Mouse (Mus musculus) cerebellum, postnatal 25 days (tissue): ENCODE measurements at regions not wholly inside any gene's neighbourhood (a gene's known extent, or its start where the extent isn't known, plus 50 kb on each side); places are given as distances from the start of the nearest gene placed in this dataset.

ENCODE experiments used
- DNase-seq, 2 experiments: peaks; one replicate each; pipeline ENCODE4 v3.0.0; 2021; ENCODE audit warnings: mixed read lengths in 2 of 2

GRCm38 (mm10) chr2:56083226-56083625 is 647.5 kb downstream of the Kcnj3 start:
- DNase-seq = no peak

DNA sequence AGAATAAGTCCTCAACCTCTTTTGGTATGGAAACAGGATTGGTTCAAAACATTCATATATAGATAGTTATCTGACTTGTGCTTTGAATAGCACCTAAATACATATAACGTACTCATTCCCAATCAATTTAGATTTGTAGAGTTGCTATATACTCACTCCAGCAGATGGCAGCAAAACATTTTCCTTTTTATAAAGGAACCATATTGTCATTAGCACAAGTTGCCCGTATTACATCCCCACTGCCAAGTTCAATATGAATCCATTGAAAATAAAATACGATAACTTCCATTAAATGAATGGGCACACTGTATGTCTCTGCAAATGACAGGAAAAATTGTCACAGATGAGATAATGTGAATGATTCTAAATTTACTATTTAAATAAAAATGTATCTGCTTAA is 673.8 kb downstream of the Kcnj3 start:
- DNase-seq = no peak

DNA sequence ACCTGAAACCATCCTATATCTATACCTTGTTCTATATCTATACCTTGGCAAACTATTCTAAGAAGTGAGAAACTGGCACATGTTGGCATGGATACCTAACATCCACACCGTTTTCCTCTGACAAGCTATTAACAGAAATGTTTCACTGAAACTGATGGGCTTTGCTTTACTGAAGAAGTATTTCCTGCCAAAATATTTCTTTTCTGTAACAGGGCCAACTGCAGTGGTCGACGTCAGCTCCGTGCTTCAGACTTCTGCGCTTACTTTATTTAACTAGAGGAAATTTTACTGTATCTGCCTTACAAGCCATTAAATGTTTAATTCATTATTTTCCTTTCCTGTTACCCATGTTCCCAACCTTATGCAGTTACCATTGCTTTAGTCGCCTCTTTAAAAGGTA is 674.2 kb downstream of the Kcnj3 start:
- no peak for DNase-seq

DNA sequence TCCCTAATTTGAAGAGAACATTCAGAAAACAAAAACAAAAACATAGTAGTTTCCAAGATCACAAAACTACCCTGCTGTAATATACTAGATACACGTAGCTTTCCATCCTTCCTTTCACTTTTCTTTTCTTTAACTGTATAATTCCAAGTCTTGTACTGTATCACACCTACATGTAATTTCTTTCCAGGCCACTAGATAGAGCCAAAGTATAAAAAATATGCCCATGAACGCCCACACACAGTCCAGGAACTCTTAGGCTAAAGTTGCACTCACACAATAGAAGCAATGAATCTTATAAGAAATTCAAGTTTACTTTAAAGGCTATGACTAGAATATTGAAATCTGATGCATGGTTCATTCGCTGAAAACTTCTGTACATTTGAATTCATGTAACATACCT is 678.7 kb downstream of the Kcnj3 start:
- peak in 1 of 2 experiments; percentile 15 for DNase-seq

DNA sequence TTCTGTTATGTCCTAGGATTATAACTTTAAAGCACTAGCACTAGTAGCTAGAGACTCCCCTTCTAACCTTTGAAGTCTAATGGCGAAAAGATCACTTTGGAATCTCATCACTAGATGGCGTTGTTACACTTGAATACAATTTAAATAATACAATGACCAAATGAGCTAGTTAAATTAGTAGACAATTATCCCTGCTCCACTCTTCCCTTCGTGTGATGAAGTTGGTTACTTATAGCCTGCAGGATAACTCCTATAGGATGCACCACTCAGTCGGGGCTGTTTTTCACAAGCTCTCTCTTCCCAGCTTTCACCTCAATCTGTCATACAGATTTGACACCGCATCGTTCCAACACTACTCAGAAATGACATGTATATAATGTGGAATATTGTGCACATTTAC is 683.6 kb downstream of the Kcnj3 start:
- peak; percentile 4 to 5 for DNase-seq

DNA sequence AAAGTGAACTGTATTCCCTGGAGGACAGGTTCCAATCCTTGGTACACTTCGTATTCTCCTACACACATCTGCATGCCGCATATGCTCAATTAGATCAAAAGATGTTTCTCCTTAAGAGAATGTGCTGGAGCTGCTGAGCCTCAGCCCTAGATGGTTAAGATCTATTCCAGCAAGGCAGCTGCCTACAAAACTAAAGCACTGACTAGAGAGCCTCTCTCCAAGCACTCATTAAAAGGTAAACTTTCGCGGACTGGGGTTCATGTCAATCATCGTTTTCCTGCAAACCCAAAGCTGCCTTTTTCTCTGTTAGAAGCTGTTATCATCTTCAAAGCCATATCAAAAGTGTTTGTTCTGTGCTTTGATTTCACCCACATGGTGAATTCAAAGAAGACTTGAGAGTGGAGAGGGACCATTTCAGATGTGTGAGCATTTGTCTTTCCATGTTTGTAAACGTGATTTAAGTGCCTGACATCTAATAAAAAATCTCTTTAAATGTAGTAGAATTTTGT is 711.4 kb downstream of the Kcnj3 start:
- no peak for DNase-seq

- peak; percentile 4 to 20 for DNase-seq
Observed at GRCm38 (mm10) chr2:56196449-56196848, 760.7 kb downstream of the Kcnj3 start.

- peak in 1 of 2 experiments; percentile 32 for DNase-seq
Observed at GRCm38 (mm10) chr2:56227476-56227875, 791.7 kb downstream of the Kcnj3 start.

- DNase-seq = peak; percentile 29 to 65
Observed at GRCm38 (mm10) chr2:56233042-56233441, 797.3 kb downstream of the Kcnj3 start.

- no peak for DNase-seq
Observed at GRCm38 (mm10) chr2:56257044-56257954, 821.5 kb downstream of the Kcnj3 start.

- DNase-seq = no peak
Observed at GRCm38 (mm10) chr2:56304920-56305319, 818.9 kb downstream of the Nr4a2 start.

- DNase-seq = no peak
Observed at GRCm38 (mm10) chr2:56321692-56322091, 802.1 kb downstream of the Nr4a2 start.

DNA sequence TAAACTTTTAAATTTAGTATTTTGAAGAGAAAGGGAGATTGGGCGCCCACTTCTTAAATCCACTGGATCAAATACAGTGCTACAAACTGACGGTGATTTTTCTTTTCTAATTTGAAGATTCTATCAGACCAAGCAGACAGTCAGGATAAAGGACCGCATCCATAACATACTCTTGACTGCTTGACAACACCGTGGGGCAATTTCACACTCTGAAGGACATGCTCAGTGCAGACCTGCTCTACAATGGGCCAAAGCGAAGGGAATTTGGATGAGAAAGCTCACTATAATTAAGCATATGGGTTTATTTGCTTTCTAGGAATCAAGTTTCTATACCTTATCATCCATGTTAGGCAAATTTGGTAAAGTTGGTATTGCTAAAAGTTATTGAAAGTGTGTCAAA is 801.3 kb downstream of the Nr4a2 start:
- no peak for DNase-seq

DNA sequence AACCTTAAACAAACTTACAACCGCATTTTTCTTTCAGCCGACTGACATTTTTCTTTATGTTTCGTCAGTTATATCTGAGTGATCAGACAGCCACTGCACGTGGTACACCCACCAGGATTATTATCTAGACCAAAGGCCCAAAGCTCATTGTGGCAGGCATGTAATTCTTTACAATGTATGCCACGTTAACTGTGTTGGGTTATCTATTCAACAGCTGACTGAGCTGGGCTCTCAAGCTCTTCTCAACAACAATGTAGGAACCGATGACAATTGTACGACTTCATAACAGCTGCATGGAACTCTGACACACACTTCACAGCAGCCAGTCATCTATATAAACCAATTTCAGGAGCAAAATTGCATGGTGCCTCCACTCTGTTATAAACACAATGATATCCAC is 787.8 kb downstream of the Nr4a2 start:
- DNase-seq = no peak

GRCm38 (mm10) chr2:56364065-56364464 is 759.7 kb downstream of the Nr4a2 start:
- DNase-seq = no peak
